Comparison of ENCODE assay signal across 17 mouse cellular contexts in the genomic region with DNA sequence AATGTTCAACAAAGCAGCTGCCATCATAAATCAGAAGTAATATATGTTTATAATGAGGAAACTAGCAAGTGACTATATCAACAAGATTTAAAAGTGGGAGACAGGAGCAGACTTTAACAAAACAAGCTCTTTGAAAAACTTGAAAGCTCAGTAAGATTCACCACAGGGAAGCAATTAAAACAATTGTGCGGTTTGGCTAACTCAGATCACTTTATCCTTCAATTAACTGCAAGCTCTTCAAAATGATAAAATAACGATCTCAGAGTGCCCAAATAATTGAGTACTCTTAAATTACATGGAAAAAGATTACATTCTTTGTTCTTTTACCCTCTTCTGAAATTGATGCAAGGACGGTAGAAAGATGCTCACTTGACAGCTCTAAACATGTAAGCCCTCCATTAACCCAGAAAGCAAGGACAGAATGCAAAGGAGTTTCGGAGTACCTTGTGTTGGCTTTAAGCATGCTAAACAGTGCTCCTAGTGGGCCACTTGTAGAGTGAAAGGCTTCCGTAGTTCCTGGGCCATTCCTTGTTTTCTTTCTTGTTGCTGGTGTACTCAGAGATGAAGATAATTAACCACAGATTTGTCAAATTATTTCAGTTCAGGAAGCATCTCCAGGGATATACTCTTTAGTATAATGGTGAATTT.
"Had no signal": no experiment of that assay in that cellular context is flagged by ENCODE, and none has a peak within 500 bp of the region (broad histone marks: within the 10 kb centered on the region; RNA-seq: fewer than 3 reads in every experiment).

No protein-coding gene starts in this region.

- H3K4me1 ChIP-seq: limb, embryonic 10.5 days; limb, embryonic 13.5 days; liver, embryonic 13.5 days; midbrain, embryonic 15.5 days; neural tube, embryonic 13.5 days; stomach, embryonic 15.5 days had no signal

- H3K27ac ChIP-seq: kidney, postnatal 0 days; limb, embryonic 10.5 days; limb, embryonic 13.5 days; liver, embryonic 13.5 days; midbrain, embryonic 15.5 days; neural tube, embryonic 13.5 days; stomach, embryonic 15.5 days had no signal

- DNase-seq: kidney, adult 2 months; kidney, postnatal 25 days; liver, embryonic 13.5 days; lung, adult 2 months; lung, postnatal 14 days; lung, postnatal 4 days; right cerebral cortex, adult 18-20 months; right cerebral cortex, postnatal 14 days; right cerebral cortex, postnatal 4 days; thymus, postnatal 25 days had no signal

- H3K9me3 ChIP-seq: limb, embryonic 10.5 days; limb, embryonic 13.5 days; liver, embryonic 13.5 days; midbrain, embryonic 15.5 days; neural tube, embryonic 13.5 days; stomach, embryonic 15.5 days had no signal

- H3K4me3 ChIP-seq: limb, embryonic 10.5 days; limb, embryonic 13.5 days; liver, embryonic 13.5 days; midbrain, embryonic 15.5 days; myocyte; neural tube, embryonic 13.5 days; stomach, embryonic 15.5 days had no signal

- H3K36me3 ChIP-seq: limb, embryonic 10.5 days; limb, embryonic 13.5 days; liver, embryonic 13.5 days; midbrain, embryonic 15.5 days; neural tube, embryonic 13.5 days; stomach, embryonic 15.5 days had no signal

- H3K27me3 ChIP-seq: limb, embryonic 13.5 days; liver, embryonic 13.5 days; midbrain, embryonic 15.5 days; neural tube, embryonic 13.5 days; stomach, embryonic 15.5 days had no signal
